6 mouse cellular contexts compared by ENCODE assay signal in the genomic region with DNA sequence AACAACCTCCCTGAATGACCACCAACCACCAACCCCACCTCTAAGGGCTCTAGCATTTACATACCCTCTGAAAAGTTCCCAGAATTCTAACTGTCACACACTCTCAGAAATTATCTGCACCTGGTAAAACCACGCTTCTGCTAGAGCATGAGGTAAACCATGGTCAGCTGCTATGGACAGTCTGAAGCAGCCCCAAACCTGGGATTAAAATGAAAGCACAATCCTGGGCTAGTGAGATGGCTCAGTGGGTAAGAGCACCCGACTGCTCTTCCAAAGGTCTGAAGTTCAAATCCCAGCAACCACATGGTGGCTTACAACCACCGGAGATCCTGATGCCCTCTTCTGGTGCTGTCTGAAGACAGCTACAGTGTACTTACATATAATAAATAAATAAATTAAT. TPM values are rescaled to one million over a fixed set of nuclear protein-coding genes. Genes with fewer than 3 reads are reported as not detected.
A peak's percentile ranks its signal among the peaks of the same experiment; 100 is the strongest.
DNase-seq lines count a peak whose midpoint lies in the region; ATAC-seq and TF ChIP-seq lines count a peak whose summit lies in the region.
"Not testable (repeated sequence)": the region's sequence is repeated elsewhere in the genome, so short reads cannot be mapped to it uniquely, and the experiment has no call there.
"Had no signal": no experiment of that assay in that cellular context is flagged by ENCODE, and none has a peak within 500 bp of the region (broad histone marks: within the 10 kb centered on the region; RNA-seq: fewer than 3 reads in every experiment).

No protein-coding gene starts in this region.

- in situ Hi-C loops in CH12.LX (cut with MboI; ENCODE audit: low pct_ligation_motif_present, low pct_unique_long_range_greater_than_20kb, low sequenced_read_pairs), result loop anchor here (5.0 kb wide), 1 partner anchor 47 kb away; a partner anchor contains a TSS

- TF ChIP-seq RAD21 in CH12.LX (IDR thresholded peaks at IDR 0.05; ENCODE audit: low read depth, low read length); MEL (IDR thresholded peaks at IDR 0.05; ENCODE audit: low read depth, low read length): not testable (repeated sequence)

- H3K79me2 ChIP-seq in CH12.LX (replicated peaks; ENCODE audit: control insufficient read depth, extremely low read depth, insufficient read depth, poor library complexity, severe bottlenecking); MEL (ENCODE audit: control insufficient read depth, insufficient read depth, low read length, poor library complexity): not testable (repeated sequence)

- WGBS in intestine, postnatal 0 days, result 73% methylated on average over 3 of the region's 3 CpGs

- not testable (repeated sequence) for H3K4me2 ChIP-seq in CH12.LX (ENCODE audit: insufficient read depth, low read depth, poor library complexity, severe bottlenecking); intestine, postnatal 0 days (replicated peaks; ENCODE audit: low read depth)

- peaks cover 9 to 34% of the 10 kb centered on the region in 2 experiments for H3K36me3 ChIP-seq in CH12.LX (replicated peaks in 1 of 2; ENCODE audit: control insufficient read depth in 1 of 2, insufficient read depth in 1 of 2, low read length in 1 of 2)
- H3K36me3 ChIP-seq in MEL (ENCODE audit: control insufficient read depth in 1 of 2, insufficient read depth in 2 of 2, low read length in 2 of 2); intestine, postnatal 0 days (ENCODE audit: control insufficient read depth, insufficient read depth): not testable (repeated sequence)

- TF ChIP-seq CTCF in CH12.LX (conservative IDR thresholded peaks at IDR 0.05 in 1 of 2, IDR thresholded peaks at IDR 0.05 in 1 of 2; ENCODE audit: low read depth in 2 of 2, low read length in 2 of 2); MEL (IDR thresholded peaks at IDR 0.05 in 2 of 3, conservative IDR thresholded peaks at IDR 0.05 in 1 of 3; ENCODE audit: control insufficient read depth in 1 of 3, insufficient read depth in 1 of 3, low read depth in 2 of 3, low read length in 3 of 3, poor library complexity in 1 of 3, severe bottlenecking in 1 of 3): not testable (repeated sequence)
- TF ChIP-seq CTCF in intestine, postnatal 0 days (IDR thresholded peaks at IDR 0.05; ENCODE audit: low read depth), result 0 out of 2 replicates have a peak, but pooled peaks have one; percentile 6
- peak; percentile 35 for TF ChIP-seq CTCF in layer of hippocampus, adult 2 months (conservative IDR thresholded peaks at IDR 0.05)

- H3K4me1 ChIP-seq in CH12.LX (ENCODE audit: control insufficient read depth in 1 of 2, insufficient read depth in 2 of 2), result peaks cover 8 to 54% of the 10 kb centered on the region in 2 experiments
- H3K4me1 ChIP-seq in MEL (ENCODE audit: control insufficient read depth in 1 of 2, insufficient read depth in 2 of 2, low read length in 2 of 2); intestine, postnatal 0 days (replicated peaks; ENCODE audit: control insufficient read depth, insufficient read depth, low read length): not testable (repeated sequence)

- not testable (repeated sequence) for H3K9me3 ChIP-seq in CH12.LX (replicated peaks; ENCODE audit: low read length); MEL (replicated peaks; ENCODE audit: insufficient read depth, low read length); intestine, postnatal 0 days (ENCODE audit: control insufficient read depth)

- DNase-seq in CH12.LX (ENCODE audit: extremely low read depth), result peak; percentile 38
- DNase-seq in MEL (ENCODE audit: low read depth, low spot score); layer of hippocampus, adult 2 months (ENCODE audit: low spot score in 2 of 2): not testable (repeated sequence)

- H3K4me3 ChIP-seq in CH12.LX (replicated peaks in 1 of 3; ENCODE audit: low read depth in 2 of 3, low read length in 2 of 3, poor library complexity in 1 of 3); MEL (ENCODE audit: control insufficient read depth in 1 of 2, insufficient read depth in 1 of 2, low read depth in 2 of 2, low read length in 2 of 2); intestine, postnatal 0 days (ENCODE audit: low read depth, low read length); layer of hippocampus, adult 2 months: not testable (repeated sequence)

- H3K9ac ChIP-seq in CH12.LX (ENCODE audit: insufficient read depth, low read depth); MEL (ENCODE audit: control insufficient read depth, low read depth, low read length, poor library complexity, severe bottlenecking); intestine, postnatal 0 days (ENCODE audit: low read depth, low read length): not testable (repeated sequence)

- not testable (repeated sequence) for H3K27me3 ChIP-seq in CH12.LX (replicated peaks); MEL (ENCODE audit: control insufficient read depth in 1 of 2, insufficient read depth in 2 of 2, low read length in 2 of 2); intestine, postnatal 0 days (replicated peaks; ENCODE audit: control insufficient read depth, insufficient read depth, low read length)

- TF ChIP-seq EP300 in CH12.LX (IDR thresholded peaks at IDR 0.05; ENCODE audit: low read length); MEL (IDR thresholded peaks at IDR 0.05; ENCODE audit: low read depth in 1 of 2, low read length in 2 of 2): not testable (repeated sequence)

- H3K27ac ChIP-seq in CH12.LX (ENCODE audit: insufficient read depth, low read depth); MEL (ENCODE audit: control insufficient read depth, low read depth, low read length); intestine, postnatal 0 days (ENCODE audit: low read depth, low read length); layer of hippocampus, adult 2 months: not testable (repeated sequence)

- not testable (repeated sequence) for TF ChIP-seq POLR2A in CH12.LX (IDR thresholded peaks at IDR 0.05; ENCODE audit: low read depth, low read length); MEL (IDR thresholded peaks at IDR 0.05; ENCODE audit: control insufficient read depth in 1 of 2, insufficient read depth in 1 of 2, low read depth in 1 of 2, low read length in 2 of 2, poor library complexity in 1 of 2)

- dilution Hi-C loops in CH12.LX (cut with MboI; ENCODE audit: extremely low pct_ligation_motif_present, extremely low pct_unique_long_range_greater_than_20kb, low sequenced_read_pairs), result not testable (repeated sequence)

- ATAC-seq in intestine, postnatal 0 days, result not testable (repeated sequence)

TF ChIP-seq in CH12.LX, 34 proteins besides CTCF, POLR2A, EP300 and RAD21:
- TF ChIP-seq TBP (conservative IDR thresholded peaks at IDR 0.05; ENCODE audit: low read depth, low read length), result peak; percentile 95
- 0 out of 2 replicates have a peak, but pooled peaks have one; percentile 35 for TF ChIP-seq MAFK (IDR thresholded peaks at IDR 0.05; ENCODE audit: insufficient replicate concordance, low read length)

TF ChIP-seq in MEL, 35 proteins besides CTCF, POLR2A, EP300 and RAD21:
- TF ChIP-seq TBP (IDR thresholded peaks at IDR 0.05; ENCODE audit: low read depth, low read length), result 0 out of 2 replicates have a peak, but pooled peaks have one; percentile 43

RNA-seq across cellular contexts. Expression of a gene that starts 10.0 kb away (rescaled TPM):
- 1.5 and 2.0 TPM in 2 replicates for total RNA-seq in CH12.LX (2012; rRNA removed)
- 4.8 and 5.7 TPM in 2 replicates for total RNA-seq in CH12.LX (2014; rRNA removed)
- 5.5 and 6.3 TPM in 2 replicates for polyA plus RNA-seq in CH12.LX (2012; ENCODE audit: insufficient read length, low read depth)
- total RNA-seq in MEL (2012; rRNA removed), result not detected in 2 replicates
- not detected for polyA plus RNA-seq in MEL (2012; ENCODE audit: insufficient read depth in 1 of 2, insufficient read length in 2 of 2, low read depth in 1 of 2, low replicate concordance in 2 of 2, missing spikeins in 1 of 2)
- 2.7 and 3.2 TPM in 2 replicates for polyA plus RNA-seq in intestine, postnatal 0 days (2015; fragmentation: Nextera tagmentation; extraction: Ambion mirVana)
- total RNA-seq in layer of hippocampus, adult 2 months (2021), result 10 to 100 TPM; 42.9 to 52.8 TPM
- polyA plus RNA-seq: G1E had no signal

RNA-seq across cellular contexts. Expression of a gene that starts 19.1 kb away (rescaled TPM):
- total RNA-seq in CH12.LX (2012; rRNA removed), result not detected in 2 replicates
- not detected in 2 replicates for total RNA-seq in CH12.LX (2014; rRNA removed)
- not detected in 2 replicates for polyA plus RNA-seq in CH12.LX (2012; ENCODE audit: insufficient read length, low read depth)
- not detected in 2 replicates for total RNA-seq in MEL (2012; rRNA removed)
- polyA plus RNA-seq in MEL (2012; ENCODE audit: insufficient read depth in 1 of 2, insufficient read length in 2 of 2, low read depth in 1 of 2, low replicate concordance in 2 of 2, missing spikeins in 1 of 2), result not detected
- polyA plus RNA-seq in intestine, postnatal 0 days (2015; fragmentation: Nextera tagmentation; extraction: Ambion mirVana), result 10.1 and 11.7 TPM in 2 replicates
- 10 to 100 TPM in 1 of 2 experiments, 1 to 10 TPM in 1; 8.5 to 10.0 TPM for total RNA-seq in layer of hippocampus, adult 2 months (2021)
- total RNA-seq: G1E had no signal
- polyA plus RNA-seq: G1E, Patski had no signal

RNA-seq across cellular contexts. Expression of a gene that starts 46.4 kb away (rescaled TPM):
- total RNA-seq in CH12.LX (2012; rRNA removed), result 10.1 and 10.2 TPM in 2 replicates
- 14.1 and 14.6 TPM in 2 replicates for total RNA-seq in CH12.LX (2014; rRNA removed)
- 7.8 and 12.3 TPM in 2 replicates for polyA plus RNA-seq in CH12.LX (2012; ENCODE audit: insufficient read length, low read depth)
- total RNA-seq in MEL (2012; rRNA removed), result 0.35 TPM in 1 of 2 replicates, not detected in the other
- polyA plus RNA-seq in MEL (2012; ENCODE audit: insufficient read depth in 1 of 2, insufficient read length in 2 of 2, low read depth in 1 of 2, low replicate concordance in 2 of 2, missing spikeins in 1 of 2), result under 1 TPM in 1 of 2 experiments, not detected in 1; 0.03 TPM
- 1.7 and 2.5 TPM in 2 replicates for polyA plus RNA-seq in intestine, postnatal 0 days (2015; fragmentation: Nextera tagmentation; extraction: Ambion mirVana)
- total RNA-seq in layer of hippocampus, adult 2 months (2021), result 1 to 10 TPM in 1 of 2 experiments, under 1 TPM in 1; 0.82 to 1.4 TPM

RNA-seq across cellular contexts. Expression of a gene that starts 52.4 kb away (rescaled TPM):
- total RNA-seq in CH12.LX (2012; rRNA removed), result 72.9 and 80.1 TPM in 2 replicates
- total RNA-seq in CH12.LX (2014; rRNA removed), result 68.8 and 76.0 TPM in 2 replicates
- polyA plus RNA-seq in CH12.LX (2012; ENCODE audit: insufficient read length, low read depth), result 60.9 and 96.4 TPM in 2 replicates
- total RNA-seq in MEL (2012; rRNA removed), result 5.2 and 7.2 TPM in 2 replicates
- polyA plus RNA-seq in MEL (2012; ENCODE audit: insufficient read depth in 1 of 2, insufficient read length in 2 of 2, low read depth in 1 of 2, low replicate concordance in 2 of 2, missing spikeins in 1 of 2), result 1 to 10 TPM in 1 of 2 experiments, not detected in 1; 9.7 TPM
- 2.5 and 3.2 TPM in 2 replicates for polyA plus RNA-seq in intestine, postnatal 0 days (2015; fragmentation: Nextera tagmentation; extraction: Ambion mirVana)
- total RNA-seq in layer of hippocampus, adult 2 months (2021), result 1 to 10 TPM; 1.6 to 2.4 TPM
- polyA plus RNA-seq: Patski had no signal

Comparison
In these comparisons a context has a peak if more than half of its experiments do, and no peak if none do; other contexts are left out.
1. RNA of a gene that starts 10.0 kb away (total RNA-seq): 42.9 to 52.8 TPM in layer of hippocampus, adult 2 months; 1.5 to 5.7 TPM in CH12.LX and not detected in MEL; every median in the first group is over 4 times any median in the second.